Mouse (Mus musculus) liver, postnatal 0 days (tissue): ENCODE results near the gene Cep152.

Source experiments
- CTCF ChIP-seq: sonication (generic); IDR thresholded peaks from 2 replicates; pipeline ENCODE4 v1.5.1; 2016; ENCODE audit warnings: antibody characterized with exemption, low read depth
- EP300 ChIP-seq: IDR thresholded peaks from 2 replicates; pipeline ENCODE4 v1.6.1; 2016; ENCODE audit warnings: antibody characterized with exemption, low read depth, mild to moderate bottlenecking

DNA sequence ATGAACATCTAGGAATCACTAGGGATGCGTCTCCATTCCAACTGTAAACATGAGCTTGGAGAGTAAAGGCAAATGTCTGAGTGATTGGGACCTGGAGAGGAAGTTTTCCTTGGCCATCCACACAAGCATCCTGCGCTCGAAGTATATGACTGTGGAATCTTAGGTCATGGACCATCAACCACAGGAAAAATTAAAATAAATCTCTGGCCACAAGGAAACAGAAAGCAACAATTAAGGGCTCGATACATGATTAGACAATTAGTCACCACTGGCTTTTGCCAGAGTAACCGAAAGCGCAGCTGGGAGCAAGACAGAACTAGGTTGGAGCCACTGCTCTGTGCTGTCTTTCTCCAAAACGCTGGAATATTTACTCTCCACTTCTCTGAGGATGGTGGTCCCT lies 84.3 kb downstream of the Cep152 start:
- TF ChIP-seq EP300, result no peak
- no peak for TF ChIP-seq CTCF
